Mouse (Mus musculus): ENCODE results near the gene Klhdc3.

Gene Klhdc3

GRCm38 (mm10) chr17:46702100-46702499, 21.4 kb upstream of the Klhdc3 start:
- no peak for DNase-seq (ENCODE audit: low read depth, low spot score)

DNA sequence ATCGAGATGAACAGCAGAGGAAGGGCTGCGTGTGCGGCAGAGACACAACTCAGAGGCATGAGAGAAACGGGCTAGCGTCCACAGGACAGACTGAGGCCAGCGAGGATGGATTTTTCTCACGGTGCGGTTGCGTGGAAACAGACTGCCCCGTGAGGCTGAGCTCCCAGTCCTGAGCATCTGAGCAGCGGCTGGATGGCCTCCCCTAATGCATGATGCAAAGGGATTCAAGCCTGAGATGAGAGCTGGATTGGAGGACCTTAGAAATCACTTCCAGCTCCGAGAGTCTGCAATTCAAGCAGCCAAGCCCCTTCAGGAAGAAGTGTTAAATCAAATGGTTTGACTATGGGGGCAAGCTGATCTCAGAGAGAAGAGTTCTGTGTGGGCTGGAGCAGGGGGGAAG, 20.8 kb upstream of the Klhdc3 start:
- DNase-seq (ENCODE audit: low read depth, low spot score) = no peak

- DNase-seq (ENCODE audit: low read depth, low spot score) = no peak
These were observed 19.2 kb upstream of the Klhdc3 start for GRCm38 (mm10) chr17:46699912-46700311.

DNA sequence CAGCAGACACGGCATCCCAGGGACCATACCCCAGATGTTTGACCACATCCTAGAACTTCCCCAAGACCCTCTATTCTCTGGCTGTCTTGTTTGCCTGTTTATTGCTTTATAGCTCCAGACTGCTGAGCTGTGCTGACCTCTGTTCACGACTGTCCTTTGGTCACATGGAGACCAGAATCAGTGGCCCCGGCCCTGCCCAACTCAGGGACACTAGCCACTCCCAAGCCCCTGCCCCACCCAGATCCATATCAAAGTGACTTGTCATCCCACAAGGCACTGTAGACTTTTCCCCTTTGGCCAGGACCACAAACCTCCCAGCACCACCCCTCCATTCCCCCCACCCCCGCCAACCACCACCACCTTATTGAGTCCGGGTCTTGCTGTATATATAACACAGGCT, 18.5 kb upstream of the Klhdc3 start:
- no peak for DNase-seq (ENCODE audit: low read depth, low spot score)

DNA sequence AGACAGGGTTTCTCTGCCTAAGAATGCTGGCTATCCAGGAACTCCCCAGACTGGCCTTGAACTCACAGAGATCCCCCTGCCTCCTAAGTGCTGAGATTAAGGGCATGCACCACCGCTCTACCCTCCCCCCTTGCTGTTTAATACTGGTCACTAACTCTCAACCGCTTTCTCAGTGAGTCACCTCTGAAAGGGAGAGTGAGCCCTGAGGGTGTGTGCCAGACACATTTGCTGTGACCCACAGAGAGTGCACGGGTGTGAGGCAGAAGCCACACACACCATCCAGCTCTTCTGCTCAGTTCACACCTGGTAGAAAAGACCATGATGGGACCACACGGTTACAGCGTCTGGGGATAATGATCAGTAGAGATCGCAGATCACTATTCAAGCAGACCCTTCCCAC, 17.8 kb upstream of the Klhdc3 start:
- DNase-seq (ENCODE audit: low read depth, low spot score) = no peak

DNA sequence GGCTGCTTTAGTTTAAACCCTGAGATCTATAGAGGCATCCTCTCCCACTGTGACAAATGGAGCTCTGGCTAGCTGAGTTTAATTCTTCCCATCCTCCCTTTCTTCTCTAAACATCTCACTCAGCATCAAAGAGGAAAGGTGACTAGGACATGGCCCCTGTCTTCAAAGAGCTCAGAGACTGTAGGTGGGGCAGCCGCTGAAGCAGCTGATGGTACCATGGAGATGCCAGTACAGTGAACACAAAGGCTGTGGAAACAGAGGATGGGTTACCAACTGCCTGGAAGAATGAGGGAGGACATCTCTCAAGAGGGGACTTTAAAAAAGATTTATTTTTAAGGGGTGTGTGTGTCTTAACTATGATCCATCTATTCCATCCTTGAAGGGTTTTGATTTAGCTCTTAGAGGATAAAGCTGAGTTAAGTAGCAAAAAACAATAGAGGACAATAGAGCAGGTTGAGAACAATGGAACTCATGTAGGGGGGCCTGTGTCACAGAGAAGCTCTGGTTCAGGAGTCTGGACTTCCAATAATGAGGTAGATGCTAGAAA, 13.9 kb upstream of the Klhdc3 start:
- DNase-seq (ENCODE audit: low read depth, low spot score) = no peak

- no peak for DNase-seq (ENCODE audit: low read depth, low spot score)
These were observed 10.7 kb upstream of the Klhdc3 start for GRCm38 (mm10) chr17:46691390-46691789.

GRCm38 (mm10) chr17:46690665-46691064, 10.0 kb upstream of the Klhdc3 start:
- DNase-seq (ENCODE audit: low read depth, low spot score) = no peak

DNA sequence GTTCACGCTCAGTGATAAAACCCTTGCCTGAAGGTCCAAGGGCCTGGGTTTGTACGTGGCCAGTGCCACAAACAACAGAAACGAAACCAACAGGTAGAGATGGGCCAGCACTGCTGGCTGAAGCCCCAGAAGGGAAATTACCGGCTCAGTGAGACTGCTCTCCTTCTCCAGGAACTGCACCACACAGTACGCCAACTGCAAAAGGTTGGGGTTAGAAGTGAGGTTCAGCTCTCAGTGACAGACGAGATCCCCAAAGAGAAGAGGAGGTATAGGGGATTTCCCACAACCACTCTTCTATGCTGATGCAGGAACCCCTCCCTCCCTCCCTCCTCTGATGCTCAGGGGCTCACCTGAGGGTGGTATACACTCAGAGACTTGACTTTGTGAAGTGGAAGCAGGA, 5.2 kb upstream of the Klhdc3 start:
- DNase-seq (ENCODE audit: low read depth, low spot score) = no peak

GRCm38 (mm10) chr17:46682654-46683389, 2.1 kb upstream of the Klhdc3 start:
- no peak for DNase-seq (ENCODE audit: low read depth, low spot score)

- no peak for DNase-seq (ENCODE audit: low read depth, low spot score)
These were observed 878 bp upstream of the Klhdc3 start for GRCm38 (mm10) chr17:46681466-46682118.

DNA sequence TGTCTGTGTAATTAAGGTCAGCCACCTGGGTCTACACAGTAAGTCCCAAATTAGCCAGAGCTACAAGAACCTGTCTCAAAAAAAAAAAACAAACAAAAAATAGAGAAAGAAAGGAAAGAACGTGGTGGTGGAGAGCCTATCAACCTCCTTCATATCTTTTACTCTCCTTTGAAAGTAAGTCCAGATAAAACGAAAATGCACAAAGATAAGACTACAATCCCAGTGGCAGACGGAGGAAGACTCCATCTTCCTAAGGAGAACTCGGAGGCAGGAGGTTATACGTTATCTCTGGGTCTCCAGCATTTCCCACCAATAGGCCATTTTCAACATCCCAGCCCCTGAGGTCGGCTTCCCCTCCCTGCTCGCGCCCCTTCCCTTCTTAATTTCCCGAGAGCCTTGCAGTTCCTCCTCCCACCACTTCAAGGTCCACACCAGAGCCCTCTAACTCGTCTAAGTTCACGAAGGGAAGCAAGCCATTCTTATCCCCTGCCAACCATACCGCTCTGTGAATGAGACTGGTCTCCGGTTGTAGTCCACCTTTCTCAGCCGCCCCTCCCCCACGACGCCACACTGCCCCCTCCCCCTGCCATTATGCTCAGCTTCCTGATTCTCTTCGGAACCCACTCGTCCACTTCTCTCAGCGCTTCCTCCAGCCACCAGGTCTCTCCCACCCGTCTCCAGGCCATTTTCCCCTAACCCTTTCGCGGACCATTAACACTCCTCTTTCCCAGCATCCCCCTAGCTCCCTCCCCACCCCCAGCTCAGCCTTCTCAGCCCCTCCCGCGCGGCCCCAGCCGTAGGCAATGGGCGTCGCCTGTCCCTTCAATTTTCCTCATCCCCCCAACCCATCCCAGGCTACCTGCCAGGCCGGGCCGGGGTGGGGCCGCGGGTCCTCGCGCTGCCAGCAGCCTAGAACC, 613 bp downstream of the Klhdc3 start:
- DNase-seq (ENCODE audit: low read depth, low spot score) = no peak

DNA sequence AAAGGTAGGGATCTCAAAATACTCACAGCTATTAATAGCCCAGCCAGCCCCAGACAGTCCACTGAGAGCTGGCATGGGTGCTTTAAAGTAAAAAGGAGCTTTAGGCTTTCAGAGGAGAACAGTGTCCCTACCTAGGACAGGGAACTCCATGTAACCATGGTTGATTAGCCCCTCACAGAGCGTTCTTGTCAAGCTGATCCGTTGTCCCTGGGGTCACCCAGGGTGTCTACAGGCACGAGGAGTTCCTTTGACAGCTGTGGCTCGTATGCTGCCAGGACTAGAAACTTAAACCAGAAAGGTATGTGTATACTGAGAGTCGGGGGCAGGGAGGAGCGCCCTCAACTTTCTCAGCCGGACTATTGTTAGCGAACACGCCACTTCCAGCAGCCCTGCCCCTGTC, 1.8 kb downstream of the Klhdc3 start:
- no peak for DNase-seq (ENCODE audit: low read depth, low spot score)

DNA sequence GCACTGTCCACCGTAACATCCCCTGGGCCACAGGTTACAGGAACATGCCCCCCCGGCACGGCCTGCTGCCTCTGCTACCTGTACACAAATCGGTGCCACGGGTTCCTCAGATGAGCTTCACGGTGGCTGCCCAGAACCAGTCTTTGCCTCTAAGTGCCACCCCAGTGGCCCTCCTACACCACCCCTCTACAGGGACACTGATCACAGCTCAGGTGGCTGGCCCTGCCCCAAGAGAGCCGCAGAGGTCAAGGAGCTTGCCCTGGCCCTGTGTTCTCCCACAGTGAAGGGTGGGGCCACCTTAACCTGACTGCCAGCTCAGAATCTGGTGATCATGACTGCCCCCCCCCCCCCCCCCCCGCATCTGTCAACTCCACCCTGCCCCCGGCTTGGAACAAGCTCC, 2.3 kb downstream of the Klhdc3 start, which contains the start of gene Mea1:
Gene Mea1 (plus strand): TSS at position 378 of the 400 bp plus-strand sequence.
- no peak for DNase-seq (ENCODE audit: low read depth, low spot score)

- DNase-seq (ENCODE audit: low read depth, low spot score) = no peak
These were observed 6.0 kb downstream of the Klhdc3 start for GRCm38 (mm10) chr17:46674530-46675283.

- DNase-seq (ENCODE audit: low read depth, low spot score) = peak; percentile 69
These were observed 6.7 kb downstream of the Klhdc3 start, which contains the start of gene Rrp36 for GRCm38 (mm10) chr17:46673850-46674529. Rrp36 (minus strand) TSS chr17:46674352.

GRCm38 (mm10) chr17:46669911-46670310, 10.8 kb downstream of the Klhdc3 start:
- no peak for DNase-seq (ENCODE audit: low read depth, low spot score)

DNA sequence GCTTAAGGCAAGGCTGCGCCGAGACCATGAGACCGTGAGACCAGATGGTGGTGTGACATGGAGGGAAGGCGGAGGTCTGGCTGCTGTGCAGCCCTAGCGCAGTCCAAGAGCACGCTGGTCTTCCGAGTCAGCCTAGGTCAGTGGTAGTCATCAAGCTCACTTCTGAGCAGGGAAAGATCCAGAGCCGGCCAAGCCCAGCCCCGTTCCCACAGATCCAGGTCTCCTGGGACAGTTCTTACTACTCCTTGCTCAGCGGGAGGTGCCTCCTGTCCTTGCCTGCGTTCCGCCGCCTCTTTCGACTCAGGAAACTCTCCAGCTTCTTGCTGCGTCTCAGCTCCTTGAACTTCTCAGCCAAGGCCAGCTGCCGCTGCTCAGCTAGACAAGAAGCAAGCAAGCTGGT, 13.0 kb downstream of the Klhdc3 start:
- no peak for DNase-seq (ENCODE audit: low read depth, low spot score)

DNA sequence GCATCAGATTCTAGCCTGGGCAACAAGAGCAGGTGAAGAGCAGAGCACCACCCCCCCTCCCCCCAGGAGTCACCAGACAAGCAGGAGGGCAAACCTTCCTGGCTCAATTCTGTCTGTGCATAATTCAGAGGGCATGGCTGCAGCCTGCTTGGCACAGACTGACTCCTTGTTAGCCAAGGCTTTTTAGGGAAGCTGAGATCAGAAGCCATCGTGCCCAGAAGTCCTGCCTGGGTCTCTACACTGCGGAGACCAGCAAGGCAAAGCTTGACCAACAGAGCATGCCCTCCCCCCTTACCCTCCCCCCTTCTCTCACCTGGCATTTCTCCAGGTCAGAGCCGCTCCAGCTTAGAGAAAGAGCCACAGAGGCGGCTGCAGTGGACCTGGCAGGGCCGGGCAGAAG, 18.0 kb downstream of the Klhdc3 start:
- no peak for DNase-seq (ENCODE audit: low read depth, low spot score)

DNA sequence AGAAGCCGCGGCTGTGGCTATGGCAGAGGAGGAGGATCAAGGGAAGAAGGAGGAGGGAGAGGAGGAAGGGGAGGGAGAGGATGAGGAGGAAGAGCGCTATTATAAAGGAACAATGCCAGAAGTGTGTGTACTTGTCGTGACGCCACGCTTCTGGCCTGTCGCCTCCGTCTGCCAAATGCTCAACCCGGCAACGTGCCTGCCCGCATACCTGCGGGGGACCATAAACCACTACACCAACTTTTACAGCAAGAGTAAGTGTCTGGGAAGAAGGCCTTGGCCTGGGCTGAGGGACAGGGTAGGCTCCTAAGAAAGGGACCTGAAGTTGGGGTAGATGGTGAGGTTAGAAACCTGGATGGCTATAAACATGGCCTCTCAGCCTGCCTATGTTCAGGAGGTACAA, 18.7 kb downstream of the Klhdc3 start:
- no peak for DNase-seq (ENCODE audit: low read depth, low spot score)

- DNase-seq (ENCODE audit: low read depth, low spot score) = no peak
These were observed 19.4 kb downstream of the Klhdc3 start for GRCm38 (mm10) chr17:46661351-46661750.

Measured in retina, adult 2 months (tissue).